Mouse (Mus musculus): Measurements from ENCODE around the gene Hsd17b7. TPM values are rescaled to one million over a fixed set of nuclear protein-coding genes. Genes with fewer than 3 reads are reported as not detected.

Hsd17b7 gene
- total and polyA plus RNA-seq, 3 experiments, result 4.8 to 5.7 TPM; not detected in 1

DNA sequence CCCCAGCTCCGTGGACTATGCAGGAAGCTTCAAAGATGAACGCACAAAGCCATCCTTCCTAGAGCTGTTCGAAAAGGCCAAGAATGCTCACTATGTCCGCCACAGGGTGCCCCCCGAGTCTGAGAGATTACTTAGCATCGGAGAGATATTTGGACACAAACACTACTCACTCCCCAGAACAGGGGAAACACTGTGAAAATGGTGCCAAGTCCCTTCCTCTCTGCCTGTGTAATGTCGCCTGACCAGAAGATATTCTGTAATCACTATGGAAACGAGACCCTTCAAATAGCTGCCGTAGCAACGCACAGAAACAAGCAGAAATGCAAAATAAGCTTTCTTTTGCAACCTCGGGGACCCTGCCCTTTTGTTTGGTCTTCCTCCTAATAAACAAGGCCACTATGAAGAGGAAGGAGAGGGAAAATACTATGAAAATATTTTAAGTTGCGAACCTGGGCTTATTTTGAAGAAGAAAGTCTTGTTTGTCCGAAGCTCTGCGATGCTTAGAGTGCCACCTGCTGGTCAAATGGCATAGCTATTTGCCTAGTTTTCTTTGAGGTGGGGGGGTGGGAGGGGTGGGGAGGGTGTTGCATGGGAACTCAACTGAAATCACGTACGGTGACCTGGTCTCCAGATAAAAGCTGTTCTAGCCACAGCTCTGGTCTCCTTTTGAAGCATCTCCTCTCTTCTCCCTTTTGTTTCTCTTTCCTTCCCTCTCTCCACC lies 34.9 kb downstream of the Hsd17b7 start:
- Histone ChIP-seq H3K27ac (ENCODE audit: control insufficient read depth, low read depth, low read length) (no peak overlapping the region), H3K4me3 (ENCODE audit: control insufficient read depth in 1 of 2, insufficient read depth in 1 of 2, low read depth in 2 of 2, low read length in 2 of 2) (no peak overlapping the region), H3K9me3 (replicated peaks; ENCODE audit: insufficient read depth, low read length) (no peaks in the 10 kb centered on the region), H3K27me3 (ENCODE audit: control insufficient read depth in 1 of 2, insufficient read depth in 2 of 2, low read length in 2 of 2) (no peaks in the 10 kb centered on the region; a peak in 2 of 4 replicates), H3K9ac (ENCODE audit: control insufficient read depth, low read depth, low read length, poor library complexity, severe bottlenecking) (no peak overlapping the region), H3K79me2 (ENCODE audit: control insufficient read depth, insufficient read depth, low read length, poor library complexity) (no peaks in the 10 kb centered on the region), H3K4me1 (ENCODE audit: control insufficient read depth in 1 of 2, insufficient read depth in 2 of 2, low read length in 2 of 2) (no peaks in the 10 kb centered on the region), H3K36me3 (ENCODE audit: control insufficient read depth in 1 of 2, insufficient read depth in 2 of 2, low read length in 2 of 2) (no peaks in the 10 kb centered on the region)
- TF ChIP-seq RAD21 (IDR thresholded peaks at IDR 0.05; ENCODE audit: low read depth, low read length) (peak; percentile 40), ZKSCAN1 (IDR thresholded peaks at IDR 0.05; ENCODE audit: low read depth, low read length) (no peak), RCOR1 (IDR thresholded peaks at IDR 0.05; ENCODE audit: low read depth, low read length) (no peak), MAZ (IDR thresholded peaks at IDR 0.05; ENCODE audit: low read depth, low read length) (peak; percentile 51; the same call in 1 of the 2 replicates), CTCF (IDR thresholded peaks at IDR 0.05 in 2 of 3, conservative IDR thresholded peaks at IDR 0.05 in 1 of 3; ENCODE audit: control insufficient read depth in 1 of 3, insufficient read depth in 1 of 3, low read depth in 2 of 3, low read length in 3 of 3, poor library complexity in 1 of 3, severe bottlenecking in 1 of 3) (peak; percentile 35 to 68 (median 55)), ZC3H11A (IDR thresholded peaks at IDR 0.05; ENCODE audit: low read depth, low read length) (0 out of 2 replicates have a peak, but pooled peaks have one; percentile 8), SMC3 (IDR thresholded peaks at IDR 0.05; ENCODE audit: low read depth, low read length) (peak; percentile 63), ZMIZ1 (IDR thresholded peaks at IDR 0.05; ENCODE audit: low read depth, low read length) (no peak)
- DNase-seq (ENCODE audit: low read depth, low spot score), result peak; percentile 55

DNA sequence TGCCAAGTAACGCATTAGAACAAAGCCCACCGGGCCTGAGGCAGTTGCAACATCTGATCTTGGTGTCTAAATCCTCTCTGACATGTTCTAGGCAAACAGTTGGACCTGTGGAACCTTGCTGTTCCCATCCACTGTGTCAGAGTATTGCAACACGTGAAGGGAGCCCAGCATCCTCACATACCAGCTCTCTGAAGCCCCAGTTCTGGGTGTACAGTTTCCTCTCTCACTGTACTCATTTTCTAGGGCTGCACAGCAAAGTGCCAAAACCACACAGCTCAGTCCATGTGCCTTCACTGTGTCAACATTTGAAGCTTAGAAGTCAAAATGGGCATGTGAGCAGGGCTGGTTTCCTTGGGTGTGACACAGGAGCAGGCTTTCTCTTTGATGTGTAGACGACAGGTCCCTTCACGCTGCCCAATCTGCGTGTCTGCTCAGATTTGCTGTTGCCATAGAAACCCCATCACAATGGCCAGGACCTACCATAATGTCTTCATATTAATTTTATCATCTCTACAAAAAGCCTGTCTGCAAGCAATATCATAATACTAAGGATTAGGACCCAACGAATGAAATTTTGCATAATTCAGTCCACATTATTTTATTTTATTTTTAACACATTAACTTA lies 36.8 kb downstream of the Hsd17b7 start:
- no peaks in the 10 kb centered on the region; a peak in 2 of 4 replicates for H3K27me3 ChIP-seq (ENCODE audit: control insufficient read depth in 1 of 2, insufficient read depth in 2 of 2, low read length in 2 of 2)
- no peak overlapping the region for H3K9ac ChIP-seq (ENCODE audit: control insufficient read depth, low read depth, low read length, poor library complexity, severe bottlenecking)
- no peak for DNase-seq (ENCODE audit: low read depth, low spot score)
- H3K36me3 ChIP-seq (ENCODE audit: control insufficient read depth in 1 of 2, insufficient read depth in 2 of 2, low read length in 2 of 2), result no peaks in the 10 kb centered on the region
- no peaks in the 10 kb centered on the region for H3K9me3 ChIP-seq (replicated peaks; ENCODE audit: insufficient read depth, low read length)
- no peak overlapping the region for H3K4me3 ChIP-seq (ENCODE audit: control insufficient read depth in 1 of 2, insufficient read depth in 1 of 2, low read depth in 2 of 2, low read length in 2 of 2)
- TF ChIP-seq ETS1 (IDR thresholded peaks at IDR 0.05; ENCODE audit: low read depth, low read length) (no peak), CHD2 (IDR thresholded peaks at IDR 0.05; ENCODE audit: low read length) (no peak), TAL1 (IDR thresholded peaks at IDR 0.05; ENCODE audit: low read length) (no peak), EP300 (IDR thresholded peaks at IDR 0.05; ENCODE audit: low read depth in 1 of 2, low read length in 2 of 2) (no peak), JUND (IDR thresholded peaks at IDR 0.05; ENCODE audit: low read depth, low read length) (no peak), ZC3H11A (IDR thresholded peaks at IDR 0.05; ENCODE audit: low read depth, low read length) (no peak), ZNF384 (IDR thresholded peaks at IDR 0.05; ENCODE audit: low read depth, low read length) (no peak), RAD21 (IDR thresholded peaks at IDR 0.05; ENCODE audit: low read depth, low read length) (no peak)
- H3K79me2 ChIP-seq (ENCODE audit: control insufficient read depth, insufficient read depth, low read length, poor library complexity), result no peaks in the 10 kb centered on the region
- H3K4me1 ChIP-seq (ENCODE audit: control insufficient read depth in 1 of 2, insufficient read depth in 2 of 2, low read length in 2 of 2), result no peaks in the 10 kb centered on the region
- no peak overlapping the region for H3K27ac ChIP-seq (ENCODE audit: control insufficient read depth, low read depth, low read length)

All from MEL (cell line).